Mouse (Mus musculus): ENCODE measurements around the gene Fastkd2.

The Fastkd2 gene

DNA sequence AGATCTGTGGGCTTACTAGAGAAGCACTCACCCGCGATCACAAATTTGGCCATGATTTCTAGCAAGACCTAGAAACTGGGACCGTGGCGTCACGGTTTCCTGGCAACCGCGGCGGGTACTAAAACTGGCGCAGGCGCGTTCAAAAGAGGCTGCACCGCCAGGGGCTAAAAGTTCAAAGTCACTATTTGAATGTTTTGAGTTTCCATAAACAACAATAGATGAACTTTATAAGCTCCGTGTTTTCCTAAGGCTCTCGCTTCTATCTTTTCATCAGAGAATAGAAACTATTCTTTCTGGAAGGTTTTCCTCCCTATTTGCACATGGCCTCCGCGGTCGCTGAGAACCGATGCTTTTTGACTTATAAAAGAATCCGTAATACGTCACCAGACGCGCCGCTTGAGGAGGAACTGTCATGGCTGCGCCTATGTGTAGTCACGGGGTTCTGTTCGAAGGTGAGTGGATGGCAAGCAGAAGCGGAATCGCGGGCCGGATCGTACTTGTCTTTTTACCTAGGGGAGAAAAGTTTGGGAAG lies at the start of gene Fastkd2, which contains the start of gene Mdh1b:
Fastkd2 (plus strand) TSS at position 375 of the 532 bp plus-strand sequence.
Mdh1b (minus strand) TSS at position 79 of the 532 bp plus-strand sequence.
- peak; percentile 93 for DNase-seq (ENCODE audit: low spot score)

DNA sequence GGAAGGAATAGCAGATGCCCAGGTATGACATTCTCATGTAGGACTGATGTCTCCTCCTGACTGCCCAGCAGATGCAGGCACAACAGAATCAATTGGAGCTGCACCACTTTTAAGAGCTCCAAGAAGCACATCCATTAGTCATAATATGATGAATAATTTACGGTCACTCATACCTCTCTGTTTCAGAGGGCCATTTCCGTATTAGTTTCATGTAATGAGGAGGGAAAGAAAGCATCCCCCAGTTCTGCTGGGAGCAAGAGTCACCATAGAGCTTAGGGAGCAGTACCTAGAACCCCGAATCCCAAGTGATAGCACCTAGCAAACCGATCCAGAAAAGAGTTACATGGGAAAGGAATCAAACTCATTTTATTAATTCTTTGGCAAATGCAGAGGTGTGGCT lies 43.6 kb upstream of the Fastkd2 start, which contains the start of gene Dytn:
Dytn (minus strand) TSS at position 101 of the 400 bp plus-strand sequence.
- DNase-seq (ENCODE audit: low spot score) = no peak

DNA sequence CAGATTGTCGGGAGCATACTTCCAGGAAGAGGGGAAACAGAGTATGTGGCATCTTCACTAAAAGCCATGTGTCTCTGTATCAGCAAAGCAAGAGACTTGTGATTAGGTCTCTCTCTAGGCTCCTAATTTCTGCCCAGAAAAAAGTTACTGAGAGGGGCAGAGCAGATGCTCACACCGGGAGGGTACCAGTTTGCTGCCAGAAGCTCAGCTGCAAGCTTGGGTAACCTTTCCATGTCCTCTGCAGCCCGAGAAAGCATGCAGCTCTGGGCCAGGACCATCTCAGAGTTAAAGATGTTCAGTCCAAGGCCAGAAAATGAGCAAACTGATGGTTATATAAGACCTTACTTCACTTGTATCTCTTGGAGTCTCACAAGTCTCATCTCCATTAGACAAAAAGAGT lies 33.6 kb upstream of the Fastkd2 start:
- DNase-seq (ENCODE audit: low spot score) = no peak

DNA sequence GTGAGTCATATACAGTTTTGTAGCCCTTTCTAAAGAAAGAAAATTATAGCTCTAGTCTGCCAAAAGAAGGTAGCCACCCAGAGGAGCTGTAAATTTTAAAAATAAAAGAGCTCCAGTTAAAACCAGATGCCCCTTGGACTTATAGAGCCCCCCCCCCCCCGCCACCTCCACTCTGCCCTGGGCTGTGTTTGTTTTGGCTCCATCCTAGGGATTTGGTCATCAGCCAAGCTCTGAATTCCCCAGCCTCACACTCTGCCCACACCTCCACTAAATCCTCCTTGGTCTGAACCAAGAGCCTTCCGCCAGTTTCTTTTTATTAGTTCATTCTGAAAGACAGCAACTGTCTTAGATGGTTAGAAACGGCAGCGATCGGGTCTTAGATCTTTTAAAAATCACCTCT lies 24.7 kb upstream of the Fastkd2 start:
- peak; percentile 36 for DNase-seq (ENCODE audit: low spot score)

DNA sequence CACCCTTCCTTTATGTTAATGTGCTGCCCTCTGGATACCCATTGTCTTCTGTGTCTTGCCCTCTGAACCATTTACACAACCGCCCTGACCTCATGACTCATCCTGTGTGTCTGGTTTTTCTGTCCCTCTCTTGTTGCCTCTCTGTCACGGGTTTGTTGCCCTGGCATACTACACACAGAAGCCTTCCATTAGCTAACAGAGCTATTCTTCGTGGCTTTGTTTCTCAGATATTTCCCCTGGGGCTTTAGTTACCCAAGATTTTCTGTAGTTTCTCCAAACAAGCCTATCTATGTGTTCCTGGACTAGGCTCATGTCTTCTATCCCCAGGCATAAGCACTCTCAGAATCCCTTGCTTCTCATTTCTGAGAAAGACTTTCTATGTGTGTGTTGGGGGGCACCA lies 21.5 kb upstream of the Fastkd2 start:
- peak; percentile 78 for DNase-seq (ENCODE audit: low spot score)

DNA sequence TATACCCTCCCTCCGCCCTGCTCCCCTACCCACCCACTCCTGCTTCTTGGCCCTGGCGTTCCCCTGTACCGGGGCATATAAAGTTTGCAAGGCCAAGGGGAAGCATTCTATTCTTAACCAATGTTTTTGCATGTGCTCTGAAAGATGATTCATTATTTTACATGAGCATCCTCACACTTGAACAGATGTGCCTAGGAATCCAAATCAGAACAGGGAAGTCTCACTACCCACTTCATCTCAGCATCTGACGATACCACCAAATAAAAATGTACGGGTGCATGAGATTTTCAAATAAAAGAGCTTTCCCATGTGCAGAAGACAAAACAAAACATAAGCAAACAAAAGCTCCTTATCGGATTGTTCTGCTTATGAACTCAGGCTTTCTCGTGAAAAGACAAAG lies 10.3 kb upstream of the Fastkd2 start:
- no peak for DNase-seq (ENCODE audit: low spot score)

DNA sequence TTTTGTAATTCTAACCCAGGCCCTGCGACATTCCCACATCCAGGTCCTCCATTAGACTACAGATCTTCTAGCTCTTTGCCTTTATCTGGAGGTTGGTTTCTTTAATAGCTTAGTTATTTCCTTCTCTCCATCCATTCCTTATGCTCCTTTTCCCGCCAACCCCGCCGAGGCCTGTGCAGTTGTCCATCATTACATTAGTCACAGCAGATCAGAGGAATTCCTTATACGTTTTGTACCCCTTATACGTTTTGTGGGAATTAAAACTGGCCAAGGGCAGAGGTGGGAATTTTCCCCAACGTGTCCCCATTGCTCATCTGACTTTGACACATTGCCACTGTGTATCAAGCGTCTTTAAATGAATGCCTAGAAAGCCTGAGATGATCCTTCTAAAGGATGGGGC lies 618 bp upstream of the Fastkd2 start:
- no peak for DNase-seq (ENCODE audit: low spot score)

DNA sequence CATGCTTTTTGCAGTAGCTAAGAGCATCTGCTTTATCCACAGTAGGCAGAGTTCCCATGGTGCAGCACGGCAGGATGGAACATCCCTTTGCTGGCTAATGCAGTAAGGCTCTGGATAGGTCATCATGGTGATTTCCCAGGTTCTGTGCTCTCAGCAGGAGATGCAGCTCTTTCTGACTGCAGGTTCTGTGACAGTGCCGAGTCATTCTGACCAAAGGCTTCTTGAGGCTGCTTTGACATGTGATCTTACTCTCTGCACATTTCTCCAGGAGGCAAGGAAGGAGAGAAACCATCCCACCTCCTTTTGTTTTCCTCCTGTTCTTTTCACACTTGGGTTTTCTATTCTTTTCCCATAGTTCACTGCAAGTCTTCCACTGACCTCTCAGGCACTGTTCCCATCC lies 25.6 kb downstream of the Fastkd2 start:
- no peak for DNase-seq (ENCODE audit: low spot score)

DNA sequence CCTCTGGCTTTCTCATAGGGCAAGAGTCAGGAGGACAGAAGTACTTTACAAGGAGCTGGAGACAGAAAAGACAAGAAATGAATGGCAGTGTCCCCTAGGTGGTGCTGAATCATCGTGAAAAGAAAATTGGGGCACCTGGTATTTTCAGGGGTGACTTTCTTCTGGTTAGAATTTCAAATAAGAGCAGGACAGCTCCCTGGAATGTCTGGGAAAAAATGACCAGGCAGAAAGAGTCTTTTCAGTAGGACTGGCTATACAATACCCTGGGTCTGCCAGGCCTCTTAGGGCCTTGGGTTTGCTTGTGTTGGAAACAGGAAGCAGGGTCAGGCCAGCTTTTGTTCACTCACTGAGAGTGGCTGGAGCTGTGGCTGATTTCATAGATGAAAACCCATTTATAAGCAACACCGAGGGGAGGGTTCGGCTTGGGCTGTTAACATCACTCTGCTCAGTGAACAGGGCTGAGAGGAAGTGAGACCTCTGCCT lies 32.8 kb downstream of the Fastkd2 start:
- peak; percentile 70 for DNase-seq (ENCODE audit: low spot score)

DNA sequence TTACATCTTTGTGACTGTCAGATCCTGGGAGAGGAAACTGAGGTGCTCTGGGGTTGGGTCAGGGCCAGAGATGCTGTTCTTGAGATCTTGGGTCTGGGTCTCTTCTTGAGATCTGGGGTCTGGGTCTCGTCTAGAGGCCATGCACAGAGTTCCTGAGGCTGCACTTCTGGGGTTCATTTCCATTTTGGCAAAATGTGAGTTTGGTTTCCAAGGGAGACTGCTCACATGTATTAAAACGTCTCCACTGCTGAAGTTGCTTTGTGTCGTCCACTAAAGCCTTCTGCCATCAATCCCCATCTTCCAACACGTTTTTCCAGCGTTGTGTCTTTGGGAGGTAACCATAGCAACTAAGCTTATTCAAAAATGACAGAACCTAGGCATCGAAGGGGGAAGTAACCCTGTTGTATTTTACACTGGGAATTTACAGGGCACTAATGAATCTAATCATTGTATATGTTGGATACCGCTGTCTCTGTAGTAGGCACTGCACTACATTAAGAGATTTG lies 33.5 kb downstream of the Fastkd2 start:
- DNase-seq (ENCODE audit: low spot score) = no peak

DNA sequence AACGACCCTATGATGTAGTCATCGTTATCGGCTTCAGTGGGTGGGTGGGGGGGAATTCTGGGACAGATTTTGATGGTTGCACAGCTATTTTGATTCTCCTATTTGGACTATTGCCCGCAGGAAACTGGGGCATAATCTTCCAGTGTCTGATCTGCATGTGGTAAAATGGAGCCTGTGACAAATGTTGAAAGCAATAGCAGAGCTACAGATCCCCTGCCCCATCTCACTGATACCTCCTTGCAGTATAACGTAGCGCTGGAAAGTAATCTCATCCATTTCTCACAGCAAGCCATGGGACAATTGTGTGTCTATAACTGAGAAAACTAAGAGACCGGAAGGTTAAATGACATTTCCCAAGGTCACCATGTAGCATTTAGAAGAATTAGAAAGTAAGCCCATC lies 34.0 kb downstream of the Fastkd2 start:
- no peak for DNase-seq (ENCODE audit: low spot score)

DNA sequence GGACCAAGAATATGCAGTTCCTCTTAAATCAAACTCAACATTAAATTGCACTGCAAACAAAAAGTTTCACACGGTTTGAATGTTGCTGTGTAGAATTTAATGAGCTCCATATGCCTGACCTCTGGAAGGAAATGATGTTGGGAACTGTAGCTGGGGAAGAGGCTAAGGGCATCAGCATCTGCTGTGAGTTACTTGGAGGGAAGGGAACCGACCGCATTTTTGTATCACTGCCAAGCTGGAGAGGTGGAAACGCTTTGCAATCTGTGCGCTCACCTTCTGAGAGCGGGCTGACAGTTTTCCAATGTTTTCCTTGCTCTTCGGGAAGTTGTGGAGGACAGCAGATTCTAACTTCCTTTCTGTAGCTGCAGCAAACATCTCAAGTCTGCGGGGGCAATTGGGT lies 37.7 kb downstream of the Fastkd2 start:
- peak; percentile 43 for DNase-seq (ENCODE audit: low spot score)

DNA sequence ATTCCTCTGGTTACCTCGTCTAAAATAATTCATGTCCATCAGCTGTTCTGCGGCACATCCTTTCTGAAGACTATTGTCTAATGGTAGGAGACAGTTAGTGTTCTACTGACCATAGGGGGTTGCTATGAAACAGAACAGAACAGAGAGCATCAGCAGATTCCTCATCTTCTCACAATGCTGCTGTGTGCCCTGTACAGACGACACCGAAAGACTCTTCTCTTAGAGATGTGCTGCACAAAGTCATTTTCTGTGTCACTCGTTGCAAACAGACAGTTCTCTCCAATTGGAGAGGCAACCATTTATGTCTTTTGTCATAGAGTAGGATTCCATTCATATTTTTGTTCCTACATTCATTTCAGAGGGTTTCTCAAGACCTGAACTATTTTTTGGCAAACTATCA lies 38.8 kb downstream of the Fastkd2 start, which contains the start of gene 4933402D24Rik:
4933402D24Rik (minus strand) TSS at position 101 of the 400 bp plus-strand sequence.
- no peak for DNase-seq (ENCODE audit: low spot score)

DNA sequence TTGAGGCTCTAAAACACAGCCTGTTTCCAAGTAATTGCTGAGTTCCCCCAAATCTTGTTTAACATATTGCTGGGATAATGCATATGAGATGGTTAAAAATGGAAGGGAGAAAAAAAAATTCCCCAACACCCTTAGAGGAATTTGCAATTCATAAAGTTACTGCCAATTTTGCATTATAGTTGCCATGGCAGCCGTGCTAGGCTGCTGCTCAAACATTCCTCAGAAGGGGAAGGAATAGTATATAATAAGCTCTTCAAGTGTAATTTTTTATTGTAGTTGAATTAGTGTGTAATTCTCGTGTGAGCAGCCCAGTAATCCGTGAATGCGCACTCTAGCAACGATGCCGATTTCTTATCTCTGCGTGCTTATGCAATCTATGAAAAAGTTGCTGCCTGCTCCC lies 39.9 kb downstream of the Fastkd2 start:
- DNase-seq (ENCODE audit: low spot score) = no peak

DNA sequence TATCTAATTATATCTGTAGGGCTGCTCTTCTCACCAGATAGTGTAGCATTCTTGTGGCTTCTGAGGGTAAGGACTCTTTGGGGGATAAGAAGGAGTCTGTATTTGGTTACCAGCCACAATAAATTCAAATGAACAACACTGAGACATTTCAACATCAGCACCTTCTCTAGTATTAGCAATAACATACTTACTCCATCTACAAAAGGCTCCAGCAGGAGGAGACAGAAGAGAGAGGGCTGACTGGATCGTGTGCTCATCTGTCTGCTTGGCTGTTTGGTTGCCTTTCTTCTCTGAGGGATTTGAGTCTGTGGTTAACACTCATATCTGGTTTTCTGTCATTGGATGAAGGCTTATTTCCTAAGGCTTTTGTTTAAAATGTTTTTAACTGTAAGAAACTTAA lies 46.0 kb downstream of the Fastkd2 start:
- peak; percentile 28 for DNase-seq (ENCODE audit: low spot score)

DNA sequence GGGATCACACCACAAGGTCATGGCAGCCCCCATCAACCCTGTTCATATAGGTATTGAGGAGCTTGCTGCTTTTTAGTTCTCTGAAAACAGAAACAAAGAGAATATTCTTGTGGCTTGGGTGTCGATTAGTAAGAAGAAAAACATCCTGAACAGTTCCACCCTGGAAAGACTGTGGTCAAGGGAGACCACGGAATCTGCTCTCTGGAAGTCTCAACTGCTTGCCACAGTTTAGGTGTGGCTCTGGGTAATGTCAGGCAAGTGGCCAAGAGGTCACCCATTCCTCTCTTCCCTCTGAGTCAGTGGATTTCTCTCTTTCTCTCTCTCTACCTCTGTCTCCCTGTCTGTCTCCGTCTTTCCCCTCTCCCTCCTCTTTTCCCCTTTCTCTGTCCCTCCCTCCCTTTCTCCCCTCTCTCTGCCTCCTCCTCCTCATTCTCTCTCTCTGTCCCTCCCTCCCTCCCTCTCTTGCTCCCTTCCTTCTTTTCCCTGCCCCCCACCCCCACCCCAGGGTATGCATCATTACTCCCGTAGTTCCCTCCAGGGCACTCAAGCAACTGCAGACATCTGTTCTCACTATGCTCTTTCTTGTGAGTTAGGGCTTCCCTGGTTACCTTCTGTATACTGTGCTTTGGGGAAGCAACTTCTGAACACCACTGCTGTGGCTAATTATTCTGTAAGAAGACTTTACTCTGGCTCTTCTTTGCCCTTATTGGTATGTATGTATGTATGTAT lies 46.7 kb downstream of the Fastkd2 start:
- no peak for DNase-seq (ENCODE audit: low spot score)

DNA sequence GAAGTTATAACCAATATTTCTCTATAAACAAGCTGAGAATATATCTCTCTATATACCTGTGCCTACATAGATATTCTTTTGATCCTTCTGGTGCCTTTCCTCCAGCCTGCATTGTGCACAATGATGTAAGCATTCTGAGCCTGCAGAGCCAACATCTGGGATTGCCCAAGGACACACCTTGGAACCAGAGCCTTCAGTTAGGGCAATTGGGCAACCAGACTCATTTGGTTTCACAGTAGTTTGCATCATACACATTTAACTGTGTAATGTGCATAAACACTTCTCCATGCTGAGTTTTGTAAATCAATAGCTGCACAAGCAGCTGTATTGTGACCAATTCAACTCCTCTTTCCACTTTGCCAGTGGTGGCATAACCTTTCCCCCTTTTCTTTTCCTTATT lies 63.9 kb downstream of the Fastkd2 start:
- DNase-seq (ENCODE audit: low spot score) = peak; percentile 58
